Mouse (Mus musculus): Measurements from ENCODE around the gene Fbxl7.

The Fbxl7 gene

GRCm38 (mm10) chr15:26895251-26895711 is at the start of gene Fbxl7:
Gene Fbxl7 (minus strand): TSS chr15:26895580.
- DNase-seq (ENCODE audit: low spot score) = peak; percentile 89

GRCm38 (mm10) chr15:26922026-26922425 is 26.6 kb upstream of the Fbxl7 start:
- DNase-seq (ENCODE audit: low spot score) = no peak

- DNase-seq (ENCODE audit: low spot score) = no peak
Measured at GRCm38 (mm10) chr15:26913427-26913826, 18.0 kb upstream of the Fbxl7 start.

GRCm38 (mm10) chr15:26895761-26896160 is 381 bp upstream of the Fbxl7 start:
- DNase-seq (ENCODE audit: low spot score) = peak; percentile 71

GRCm38 (mm10) chr15:26894801-26895229 is 565 bp downstream of the Fbxl7 start:
- DNase-seq (ENCODE audit: low spot score) = peak; percentile 60

- peak; percentile 86 for DNase-seq (ENCODE audit: low spot score)
Measured at GRCm38 (mm10) chr15:26894031-26894655, 1.2 kb downstream of the Fbxl7 start.

- peak; percentile 23 for DNase-seq (ENCODE audit: low spot score)
Measured at GRCm38 (mm10) chr15:26893136-26893535, 2.2 kb downstream of the Fbxl7 start.

- DNase-seq (ENCODE audit: low spot score) = no peak
Measured at GRCm38 (mm10) chr15:26889971-26890370, 5.4 kb downstream of the Fbxl7 start.

GRCm38 (mm10) chr15:26888170-26888569 is 7.2 kb downstream of the Fbxl7 start:
- no peak for DNase-seq (ENCODE audit: low spot score)

GRCm38 (mm10) chr15:26885979-26886378 is 9.4 kb downstream of the Fbxl7 start:
- no peak for DNase-seq (ENCODE audit: low spot score)

GRCm38 (mm10) chr15:26880212-26880956 is 15.0 kb downstream of the Fbxl7 start:
- no peak for DNase-seq (ENCODE audit: low spot score)

GRCm38 (mm10) chr15:26875687-26876086 is 19.7 kb downstream of the Fbxl7 start:
- DNase-seq (ENCODE audit: low spot score) = no peak

- DNase-seq (ENCODE audit: low spot score) = no peak
Measured at GRCm38 (mm10) chr15:26872234-26872633, 23.1 kb downstream of the Fbxl7 start.

- DNase-seq (ENCODE audit: low spot score) = no peak
Measured at GRCm38 (mm10) chr15:26869197-26869596, 26.2 kb downstream of the Fbxl7 start.

GRCm38 (mm10) chr15:26867521-26867920 is 27.9 kb downstream of the Fbxl7 start:
- DNase-seq (ENCODE audit: low spot score) = no peak

- no peak for DNase-seq (ENCODE audit: low spot score)
Measured at GRCm38 (mm10) chr15:26862173-26862572, 33.2 kb downstream of the Fbxl7 start.

- no peak for DNase-seq (ENCODE audit: low spot score)
Measured at GRCm38 (mm10) chr15:26849626-26850025, 45.8 kb downstream of the Fbxl7 start.

GRCm38 (mm10) chr15:26842216-26842615 is 53.2 kb downstream of the Fbxl7 start:
- DNase-seq (ENCODE audit: low spot score) = no peak

GRCm38 (mm10) chr15:26838386-26838785 is 57.0 kb downstream of the Fbxl7 start:
- DNase-seq (ENCODE audit: low spot score) = no peak

GRCm38 (mm10) chr15:26837200-26837599 is 58.2 kb downstream of the Fbxl7 start:
- DNase-seq (ENCODE audit: low spot score) = no peak

- no peak for DNase-seq (ENCODE audit: low spot score)
Measured at GRCm38 (mm10) chr15:26834415-26834814, 61.0 kb downstream of the Fbxl7 start.

- no peak for DNase-seq (ENCODE audit: low spot score)
Measured at GRCm38 (mm10) chr15:26831141-26831540, 64.2 kb downstream of the Fbxl7 start.

- no peak for DNase-seq (ENCODE audit: low spot score)
Measured at GRCm38 (mm10) chr15:26816931-26817330, 78.4 kb downstream of the Fbxl7 start.

Measured in embryo, embryonic 10.5 days (tissue).